Mouse (Mus musculus) embryo, embryonic 10.5 days (tissue): ENCODE measurements around the gene Olfr298.

ENCODE experiments used
- DNase-seq: peaks from one replicate; pipeline ENCODE4 v3.0.0-alpha.2; 2015; ENCODE audit warnings: low spot score

Olfr298 gene

DNA sequence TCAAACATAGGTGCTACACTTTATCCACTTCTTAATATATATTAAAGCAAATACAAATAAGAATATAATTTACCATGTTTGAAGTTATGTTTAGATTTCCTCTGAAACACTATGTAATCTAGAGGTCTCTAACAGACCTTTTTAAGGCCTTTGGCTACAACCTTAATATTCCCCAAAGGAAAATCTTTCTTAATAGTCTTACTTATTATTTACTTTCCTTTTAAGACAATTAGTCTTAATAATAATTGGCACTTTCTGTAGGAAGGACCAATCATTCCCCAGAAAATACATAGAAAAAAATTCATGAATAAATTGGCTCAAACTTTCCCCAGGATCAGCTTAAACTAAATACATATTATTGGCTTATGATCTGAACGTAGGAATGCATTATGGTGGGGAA is at the start of gene Olfr298:
Olfr298 (minus strand) TSS at position 101 of the 400 bp plus-strand sequence.
- no peak for DNase-seq

DNA sequence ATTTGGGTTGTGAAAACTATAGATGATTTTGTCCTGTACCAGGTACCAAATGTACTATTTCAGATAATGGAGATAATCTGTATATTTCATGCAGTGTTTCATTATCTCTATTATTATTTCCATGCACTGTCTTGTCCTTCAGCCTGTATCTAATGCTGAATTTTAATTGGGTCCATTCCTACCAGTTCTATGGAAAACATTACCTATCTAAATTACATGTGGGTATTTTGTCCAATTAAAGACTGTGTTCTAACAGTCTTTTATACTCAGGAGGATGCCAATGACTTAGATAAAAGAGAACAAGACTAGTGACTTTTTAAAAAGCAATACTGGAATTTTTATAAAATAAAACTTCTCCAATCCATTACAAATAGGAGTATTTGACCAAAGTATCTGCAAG is 27.4 kb upstream of the Olfr298 start, which contains the start of gene Olfr297:
Olfr297 (plus strand) TSS at position 301 of the 400 bp plus-strand sequence.
- DNase-seq, result no peak

- no peak for DNase-seq
Observed at GRCm38 (mm10) chr7:86459621-86460020, 32.7 kb downstream of the Olfr298 start, which contains the start of gene Olfr299. TSS of gene Olfr299 (plus strand) at chr7:86459921.
